Mouse (Mus musculus): Measurements from ENCODE around the gene Rrp1b.
A peak's percentile ranks its signal among the peaks of the same experiment; 100 is the strongest.

Gene Rrp1b

GRCm38 (mm10) chr17:32035609-32036508 lies at the start of gene Rrp1b, which contains the start of gene Hsf2bp:
Gene Rrp1b, plus strand, starts transcription at chr17:32036100.
Gene Hsf2bp, minus strand, starts transcription at chr17:32036349.
- ATAC-seq (ENCODE audit: low TSS enrichment): peak; percentile 98

DNA sequence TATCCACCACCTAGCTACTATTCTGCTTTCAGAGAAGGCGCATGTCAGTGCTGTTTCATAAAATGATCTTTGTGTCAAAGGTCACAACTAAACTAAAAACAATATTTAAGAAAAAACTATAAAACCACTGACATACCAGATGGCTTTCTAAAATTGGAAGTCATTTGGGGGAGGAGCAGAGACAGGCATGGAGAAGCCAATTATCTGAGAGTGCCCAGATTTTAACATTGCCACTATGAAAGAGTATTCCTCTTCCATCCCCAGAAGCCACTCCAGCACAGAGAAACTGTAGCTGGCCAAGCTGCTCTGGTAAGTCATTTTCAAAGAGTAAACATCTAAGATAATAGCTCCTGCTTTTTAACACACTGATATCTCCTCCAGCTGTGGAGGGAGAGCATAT lies 49.0 kb upstream of the Rrp1b start:
- no peak for ATAC-seq (ENCODE audit: low TSS enrichment)

DNA sequence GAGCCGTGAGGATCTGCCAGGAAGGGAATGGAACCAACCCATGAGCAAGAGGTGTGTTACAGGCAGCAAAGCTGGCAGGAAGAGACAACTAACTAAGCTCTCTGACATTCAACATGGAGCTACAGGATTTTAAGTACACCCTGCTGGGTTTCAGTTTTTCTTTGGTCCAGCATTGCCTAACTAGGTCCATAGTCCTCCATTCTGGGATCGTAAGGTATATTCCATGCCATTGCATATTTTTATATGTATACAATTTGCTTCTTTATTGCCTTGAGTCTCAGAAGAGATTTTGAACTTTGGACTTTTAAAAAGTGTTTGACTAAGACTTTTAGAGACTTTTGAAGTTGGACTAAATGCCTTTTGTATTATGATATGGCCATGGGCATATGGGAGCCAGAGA lies 46.9 kb upstream of the Rrp1b start:
- no peak for ATAC-seq (ENCODE audit: low TSS enrichment)

DNA sequence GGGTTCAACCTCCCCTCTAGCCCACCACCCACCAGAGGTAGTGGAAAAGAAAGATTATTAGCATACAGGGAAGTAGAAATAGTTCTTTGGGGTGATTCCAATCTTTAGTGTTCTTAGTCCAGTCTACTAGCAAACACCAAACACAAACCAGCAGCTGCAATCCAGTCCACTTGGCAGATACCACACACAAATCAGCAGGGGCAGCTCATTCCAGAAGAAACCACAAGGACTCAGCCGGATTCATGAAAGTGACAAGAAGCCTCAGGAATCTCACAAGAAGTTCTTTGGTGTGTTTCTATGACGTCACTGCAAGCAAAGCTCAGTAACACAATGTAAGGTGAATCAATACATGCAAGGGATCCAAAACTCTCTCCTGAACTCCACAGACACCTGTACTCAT lies 43.9 kb upstream of the Rrp1b start:
- ATAC-seq (ENCODE audit: low TSS enrichment): no peak

DNA sequence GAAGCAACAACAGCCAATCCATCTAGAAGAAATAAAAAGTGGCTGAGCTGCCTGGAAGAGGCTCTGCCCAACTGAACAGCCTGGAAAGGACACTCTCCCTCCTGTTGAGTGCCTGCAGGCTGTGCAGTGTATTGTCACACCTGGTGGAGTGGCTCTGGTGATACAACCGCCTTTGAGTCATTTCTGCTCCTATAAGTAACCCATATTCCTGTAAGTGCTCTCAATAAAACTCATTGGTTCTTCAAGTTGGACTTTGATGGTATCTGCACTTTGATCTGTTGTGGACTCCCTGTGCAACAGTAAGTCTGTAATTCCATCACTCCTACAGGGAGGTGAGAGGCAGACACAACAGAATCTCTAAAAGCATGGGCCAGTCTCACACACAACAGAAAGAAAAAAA lies 42.5 kb upstream of the Rrp1b start:
- ATAC-seq (ENCODE audit: low TSS enrichment): no peak

DNA sequence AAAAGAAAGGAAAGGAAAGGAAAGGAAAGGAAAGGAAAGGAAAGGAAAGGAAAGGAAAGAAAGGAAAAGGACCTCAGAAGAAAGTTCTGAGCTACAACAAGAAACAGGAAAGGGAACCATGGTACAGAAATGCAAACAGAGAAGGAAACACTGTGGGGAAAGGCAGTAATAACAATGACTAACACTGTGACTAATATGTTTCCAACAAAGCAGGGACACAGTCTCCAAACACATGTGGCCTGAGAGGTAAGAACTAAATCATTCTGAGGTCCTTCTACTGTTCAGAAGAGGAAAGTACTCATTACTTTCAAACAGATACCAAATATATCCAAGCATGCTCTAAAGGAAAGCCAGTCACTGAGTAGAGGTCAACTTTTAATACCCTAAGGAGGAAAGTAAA lies 41.8 kb upstream of the Rrp1b start:
- no peak for ATAC-seq (ENCODE audit: low TSS enrichment)

- no peak for ATAC-seq (ENCODE audit: low TSS enrichment)
Observed at GRCm38 (mm10) chr17:31995784-31996183, 40.1 kb upstream of the Rrp1b start.

DNA sequence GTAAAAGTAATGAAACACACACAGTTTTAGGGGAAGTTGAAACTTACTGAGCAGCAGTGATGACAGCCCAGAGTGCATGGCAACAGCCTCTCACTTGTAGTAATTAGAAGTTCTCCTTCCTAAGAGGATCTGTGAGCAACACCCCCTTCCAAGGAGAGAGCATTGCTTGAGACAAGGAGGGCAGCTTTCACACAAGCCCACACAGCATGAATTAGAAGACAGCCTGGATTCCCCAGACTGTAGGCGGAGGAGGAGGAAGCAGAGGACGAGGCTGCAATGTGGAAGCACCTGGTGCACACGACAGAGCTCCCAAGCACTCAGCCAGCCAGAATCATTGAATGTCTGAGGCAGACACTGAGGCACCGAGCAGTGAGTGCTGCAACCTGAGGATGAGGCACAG lies 39.6 kb upstream of the Rrp1b start:
- peak; percentile 73; the same call in 1 of the 2 replicates for ATAC-seq (ENCODE audit: low TSS enrichment)

- ATAC-seq (ENCODE audit: low TSS enrichment): no peak
Observed at GRCm38 (mm10) chr17:31998351-31998750, 37.5 kb upstream of the Rrp1b start.

DNA sequence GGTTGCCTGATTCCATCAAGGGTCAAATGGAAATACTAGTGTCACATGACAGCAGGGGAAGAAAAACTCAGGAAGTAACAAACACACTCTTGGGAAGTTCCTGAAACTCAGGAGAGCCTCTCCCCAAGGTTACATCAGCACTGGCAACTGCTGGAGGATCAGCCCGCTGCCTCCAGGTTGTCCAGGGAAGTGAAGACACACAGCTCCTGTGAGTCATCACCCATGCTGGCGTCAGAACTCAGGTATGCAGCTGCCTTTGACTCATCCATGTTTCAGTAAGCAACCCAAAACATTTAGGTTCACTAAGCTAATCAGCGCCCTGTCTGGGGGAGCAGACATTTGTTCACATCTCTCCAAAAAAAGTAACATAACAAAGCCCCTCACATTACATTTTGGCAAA lies 32.6 kb upstream of the Rrp1b start:
- ATAC-seq (ENCODE audit: low TSS enrichment): no peak

DNA sequence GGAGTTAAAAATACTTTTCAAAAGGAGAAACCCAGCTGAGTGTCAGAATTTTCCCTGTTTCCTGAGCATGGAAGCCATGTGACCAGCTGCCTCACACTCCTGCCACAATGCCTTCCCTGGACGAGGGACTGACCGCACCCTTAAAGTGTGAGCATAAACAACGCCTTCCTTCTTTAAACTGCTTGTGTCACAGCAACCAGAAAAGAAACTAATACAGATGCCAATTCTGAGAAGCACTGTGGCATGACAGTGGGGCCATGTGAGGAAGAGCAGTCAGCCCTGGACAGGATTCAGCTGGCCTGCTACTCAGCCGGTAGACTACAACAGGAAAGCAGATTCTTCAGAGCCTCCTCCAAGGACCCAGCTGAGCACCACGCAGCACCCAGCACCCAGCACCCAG lies 29.1 kb upstream of the Rrp1b start:
- ATAC-seq (ENCODE audit: low TSS enrichment): no peak

DNA sequence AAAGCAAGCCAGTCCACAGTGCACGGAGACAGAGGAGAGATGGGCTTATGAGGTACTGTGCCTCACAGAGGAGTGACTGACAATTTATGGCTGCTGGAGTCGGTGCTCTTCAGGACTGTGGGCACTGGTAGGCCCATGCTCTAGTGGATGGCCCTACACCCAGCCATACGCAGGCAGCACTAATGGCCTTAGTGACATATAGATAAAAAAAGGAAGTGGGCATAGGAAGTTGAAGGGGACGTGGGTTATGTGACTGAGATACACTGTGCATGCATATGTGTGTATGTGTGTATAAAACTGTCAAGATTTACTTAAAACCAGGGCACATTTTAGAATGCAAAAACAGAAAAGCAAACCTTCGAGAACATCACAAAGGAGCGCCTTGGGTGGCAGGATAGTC lies 24.2 kb upstream of the Rrp1b start:
- no peak for ATAC-seq (ENCODE audit: low TSS enrichment)

GRCm38 (mm10) chr17:32012254-32012653 lies 23.6 kb upstream of the Rrp1b start:
- no peak for ATAC-seq (ENCODE audit: low TSS enrichment)

- no peak for ATAC-seq (ENCODE audit: low TSS enrichment)
Observed at GRCm38 (mm10) chr17:32013659-32014058, 22.2 kb upstream of the Rrp1b start.

DNA sequence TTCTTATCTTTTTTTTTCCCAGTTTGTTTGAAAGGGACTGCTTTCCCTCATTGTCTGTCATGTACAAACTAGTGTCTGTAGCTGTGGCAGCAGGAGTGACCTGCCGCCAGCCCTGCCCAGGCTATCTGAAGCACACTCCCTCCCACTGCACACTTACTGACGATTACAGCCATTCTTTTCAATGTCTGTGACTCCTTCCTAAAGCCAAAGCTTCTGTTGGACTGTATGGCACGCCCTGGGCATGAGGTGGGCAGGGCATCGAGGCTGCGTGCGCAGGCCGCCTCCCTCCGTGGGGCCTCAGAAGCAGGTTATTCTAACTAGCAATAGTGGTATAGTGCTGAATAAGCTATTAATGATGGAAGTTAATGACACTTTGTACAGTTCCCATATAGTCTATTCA lies 19.4 kb upstream of the Rrp1b start:
- no peak for ATAC-seq (ENCODE audit: low TSS enrichment)

DNA sequence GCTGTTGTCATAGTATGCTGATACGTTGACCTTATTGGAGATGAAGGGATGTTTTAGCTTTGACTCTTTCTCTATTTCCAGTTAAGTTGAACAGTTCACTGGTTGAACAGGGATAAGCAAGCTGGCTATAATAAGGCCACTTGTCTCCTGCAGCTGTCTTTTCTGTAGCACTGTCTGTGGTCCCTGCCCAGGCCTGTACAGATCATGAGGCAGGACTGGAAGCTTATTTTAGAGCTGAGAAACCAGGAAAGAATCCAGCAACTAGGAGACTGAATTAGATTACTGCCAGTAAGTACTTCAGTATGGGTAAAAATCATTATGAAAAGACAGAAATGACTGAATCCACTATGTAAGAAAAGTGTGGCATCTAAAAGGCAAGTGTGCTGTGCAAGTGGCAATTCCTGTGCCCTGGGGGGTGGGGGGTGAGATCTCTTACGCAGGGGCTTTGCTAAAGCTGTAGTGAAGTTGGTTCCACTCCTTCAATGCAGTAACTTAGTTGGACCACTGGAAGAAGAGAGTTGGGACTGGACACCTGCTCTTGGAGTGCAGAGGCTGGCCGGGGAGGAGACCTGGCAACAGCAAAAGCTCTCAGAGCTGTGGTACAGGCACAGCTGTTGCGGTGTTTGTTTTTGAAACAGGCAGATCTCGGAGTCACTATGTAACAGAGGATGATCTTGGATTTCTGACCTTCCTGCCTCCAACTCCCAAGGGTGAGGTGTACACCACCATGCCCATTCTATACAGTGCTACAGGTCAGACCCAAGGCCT lies 17.6 kb upstream of the Rrp1b start:
- ATAC-seq (ENCODE audit: low TSS enrichment): peak; percentile 77

DNA sequence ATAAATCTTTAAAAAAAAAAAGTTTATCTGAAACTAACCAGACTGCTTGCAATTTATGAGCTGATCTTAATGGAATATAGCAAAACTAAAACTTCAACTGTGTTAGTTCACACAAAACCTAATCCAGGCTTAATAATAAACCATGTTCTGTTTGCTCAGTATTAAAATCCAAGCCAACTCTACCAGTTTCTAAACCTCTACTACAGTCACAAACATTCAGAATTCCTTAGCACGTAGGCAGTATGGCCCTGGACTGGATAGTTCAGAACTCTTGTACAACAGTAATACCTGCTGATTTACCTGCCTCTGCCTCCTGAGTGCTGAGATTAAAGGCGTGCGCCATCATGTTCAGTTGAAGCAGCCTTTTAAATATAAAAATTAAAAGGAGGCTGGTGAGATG lies 13.9 kb upstream of the Rrp1b start:
- ATAC-seq (ENCODE audit: low TSS enrichment): no peak

- no peak for ATAC-seq (ENCODE audit: low TSS enrichment)
Observed at GRCm38 (mm10) chr17:32022551-32022950, 13.3 kb upstream of the Rrp1b start.

DNA sequence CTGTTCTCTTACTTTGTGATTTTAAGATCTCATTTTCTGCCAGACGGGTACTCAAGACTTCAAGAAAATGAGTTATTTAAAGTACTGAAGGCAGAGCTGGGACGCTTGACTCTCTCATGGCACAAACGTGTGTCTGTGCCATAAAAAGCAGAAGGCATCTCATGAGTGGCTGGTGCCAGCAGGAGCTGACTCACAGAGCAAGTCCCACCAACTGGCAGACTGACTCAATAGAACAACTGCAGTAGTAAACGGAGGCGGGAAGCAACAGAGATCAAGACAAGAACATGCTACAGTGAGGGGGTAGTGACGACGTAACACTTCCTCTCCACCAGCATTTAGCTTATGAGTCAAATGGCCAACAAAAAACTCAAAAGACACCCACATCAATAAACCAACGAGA lies 12.8 kb upstream of the Rrp1b start:
- peak; percentile 95 for ATAC-seq (ENCODE audit: low TSS enrichment)

GRCm38 (mm10) chr17:32024671-32025073 lies 11.2 kb upstream of the Rrp1b start:
- ATAC-seq (ENCODE audit: low TSS enrichment): no peak

- peak; percentile 77 for ATAC-seq (ENCODE audit: low TSS enrichment)
Observed at GRCm38 (mm10) chr17:32025386-32025785, 10.5 kb upstream of the Rrp1b start.

DNA sequence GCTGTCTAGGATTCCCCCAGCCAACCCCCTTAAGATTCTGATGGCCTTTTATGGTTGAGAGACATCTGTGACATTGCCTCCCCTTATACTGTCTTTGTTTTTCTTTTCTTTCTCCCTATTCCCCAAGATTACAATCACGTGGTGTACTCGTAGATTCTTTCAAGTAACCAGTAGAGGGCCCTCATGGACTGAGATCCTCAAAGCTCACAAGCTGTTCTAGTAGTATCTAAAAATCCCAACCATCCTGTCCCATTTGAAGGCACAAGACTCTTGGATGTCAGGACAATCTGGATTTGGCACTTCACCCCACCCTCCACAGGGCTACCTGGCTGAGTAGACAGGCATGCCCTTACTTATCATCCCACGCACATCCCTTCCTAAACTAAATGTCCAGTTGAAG lies 8.2 kb upstream of the Rrp1b start:
- ATAC-seq (ENCODE audit: low TSS enrichment): peak; percentile 52; the same call in 1 of the 2 replicates

DNA sequence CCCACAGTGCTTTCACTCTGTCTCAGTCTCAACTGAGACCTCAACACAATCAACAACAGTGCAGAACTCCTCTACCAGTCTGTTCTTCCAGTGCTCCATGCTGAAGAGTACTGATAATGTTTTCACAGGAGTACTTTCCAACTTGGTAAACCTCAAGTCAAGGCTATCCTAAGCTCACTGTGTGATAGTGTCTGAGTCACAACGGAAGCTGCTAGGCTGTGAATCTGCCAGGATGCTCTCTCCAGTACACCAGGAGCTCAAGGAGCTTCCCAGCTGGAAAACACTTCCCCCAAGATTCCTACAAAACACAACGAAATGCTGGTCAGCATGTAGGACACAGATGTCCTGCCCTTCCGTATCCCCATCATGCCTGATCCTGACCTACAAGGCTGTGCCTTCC lies 7.6 kb upstream of the Rrp1b start:
- no peak for ATAC-seq (ENCODE audit: low TSS enrichment)

Measured in frontal cortex, adult (tissue).